Mouse (Mus musculus) liver, postnatal 0 days (tissue): ENCODE results near the gene Homer1. TPM values are rescaled to one million over a fixed set of nuclear protein-coding genes. Genes with fewer than 3 reads are reported as not detected.
A peak's percentile ranks its signal among the peaks of the same experiment; 100 is the strongest.

Source experiments
- ATAC-seq: fragments of 200-750 bp; cut with Nextera tagmentation; 2 replicates; pipeline ENCODE4 v1.8.0; 2017; ENCODE audit warnings: mild to moderate bottlenecking, moderate library complexity
- DNase-seq: peaks from one replicate; pipeline ENCODE4 v3.0.0-alpha.2; 2016
- H3K27ac ChIP-seq: fragments of 300-500 bp; sonication (generic); 2 replicates; pipeline ENCODE4 v1.5.1; 2014; ENCODE audit warnings: antibody characterized with exemption, moderate library complexity, mild to moderate bottlenecking, low read depth
- H3K27me3 ChIP-seq: fragments of 300-500 bp; sonication (generic); 2 replicates; pipeline ENCODE4 v1.6.1; 2014; ENCODE audit warnings: low read length, control low read depth, mixed read lengths; ENCODE audit not compliant: insufficient read depth
- H3K36me3 ChIP-seq: fragments of 300-500 bp; sonication (generic); replicated peaks from 2 replicates; pipeline ENCODE4 v1.6.1; 2014; ENCODE audit warnings: mild to moderate bottlenecking, control low read depth, low read length, moderate library complexity, mixed read lengths; ENCODE audit not compliant: insufficient read depth
- H3K4me1 ChIP-seq: fragments of 300-500 bp; sonication (generic); 2 replicates; pipeline ENCODE4 v1.6.1; 2014; ENCODE audit warnings: antibody characterized with exemption, mild to moderate bottlenecking, control low read depth; ENCODE audit not compliant: insufficient read depth
- H3K4me2 ChIP-seq: fragments of 300-500 bp; sonication (generic); 2 replicates; pipeline ENCODE4 v1.6.1; 2014; ENCODE audit warnings: low read depth, mild to moderate bottlenecking, low read length, moderate library complexity, mixed read lengths
- H3K4me3 ChIP-seq: fragments of 300-500 bp; sonication (generic); 2 replicates; pipeline ENCODE4 v1.5.1; 2014; ENCODE audit warnings: low read depth, low read length
- H3K9ac ChIP-seq: fragments of 300-500 bp; sonication (generic); replicated peaks from 2 replicates; pipeline ENCODE4 v1.6.1; 2014; ENCODE audit warnings: mild to moderate bottlenecking, moderate library complexity
- H3K9me3 ChIP-seq: fragments of 300-500 bp; sonication (generic); 2 replicates; pipeline ENCODE4 v1.6.1; 2016; ENCODE audit warnings: mild to moderate bottlenecking, control low read depth, low read length, mixed read lengths
- CTCF ChIP-seq: sonication (generic); IDR thresholded peaks from 2 replicates; pipeline ENCODE4 v1.5.1; 2016; ENCODE audit warnings: antibody characterized with exemption, low read depth
- EP300 ChIP-seq: IDR thresholded peaks from 2 replicates; pipeline ENCODE4 v1.6.1; 2016; ENCODE audit warnings: antibody characterized with exemption, low read depth, mild to moderate bottlenecking
- WGBS: fragments of 180-500 bp; shearing (Covaris S2); extraction: QIAGEN DNeasy Blood & Tissue Kit; methylation state at CpG from one replicate; pipeline ENCODE4 v1.1.7; 2014; ENCODE audit not compliant: insufficient replicate concordance; 5-methylcytosine and 5-hydroxymethylcytosine counted together
- polyA plus RNA-seq: library from polyadenylated mRNA; unstranded; fragments of >200 nt; fragmentation: Nextera tagmentation; extraction: Ambion mirVana; gene quantifications from 2 replicates; pipeline ENCODE4 v1.2.1, GENCODE M21; 2015

Homer1 gene
- 1.2 and 1.6 TPM in 2 replicates for polyA plus RNA-seq

GRCm38 (mm10) chr13:93299316-93299715 lies at the start of gene Homer1:
TSS of gene Homer1 (plus strand) at chr13:93299635.
- whole genome bisulfite sequencing = 86% methylated on average over 5 of the region's 5 CpGs
- Histone ChIP-seq H3K4me1 (peaks cover 8% of the 10 kb centered on the region), H3K36me3 (no peaks in the 10 kb centered on the region), H3K4me3 (no peak within 1 kb of the TSS), H3K4me2 (0 out of 2 replicates have a peak within 1 kb of the TSS, but pooled peaks have one; percentile 34), H3K9me3 (no peaks in the 10 kb centered on the region), H3K27me3 (no peaks in the 10 kb centered on the region), H3K9ac (no peak within 1 kb of the TSS), H3K27ac (no peak within 1 kb of the TSS)
- no peak for ATAC-seq
- DNase-seq = no peak
- TF ChIP-seq EP300 = no peak
- TF ChIP-seq CTCF = no peak

- no peak for DNase-seq
- no peak for TF ChIP-seq CTCF
- no peak for TF ChIP-seq EP300
- Histone ChIP-seq H3K9ac (no peak overlapping the region), H3K27me3 (no peaks in the 10 kb centered on the region), H3K4me2 (no peak overlapping the region), H3K9me3 (no peaks in the 10 kb centered on the region), H3K27ac (no peak overlapping the region), H3K4me3 (no peak overlapping the region), H3K36me3 (no peaks in the 10 kb centered on the region), H3K4me1 (no peaks in the 10 kb centered on the region)
- ATAC-seq = 0 out of 2 replicates have a peak, but pooled peaks have one; percentile 23
- WGBS = 60% methylated on average over 6 of the region's 6 CpGs
These were observed 47.7 kb upstream of the Homer1 start for GRCm38 (mm10) chr13:93251732-93252131.

DNA sequence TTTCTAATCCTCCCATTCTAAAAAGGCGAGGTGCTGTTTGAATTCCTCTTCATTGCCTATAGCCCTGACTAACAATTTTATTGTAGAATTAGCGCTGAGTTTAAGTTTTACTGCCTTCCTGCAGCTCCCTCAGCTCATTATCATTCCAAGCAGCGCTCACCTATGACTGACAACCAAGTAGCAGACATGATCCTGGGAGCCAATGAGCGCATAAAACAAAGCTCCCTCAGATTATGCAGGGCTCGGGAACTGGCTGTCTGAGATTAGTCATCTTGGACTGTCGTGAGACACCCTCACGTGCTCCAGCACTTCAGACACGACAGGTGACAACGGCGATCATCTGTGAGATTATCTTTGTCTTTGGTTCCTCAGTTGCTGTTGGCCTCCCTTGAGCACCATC lies 47.3 kb upstream of the Homer1 start:
- H3K9ac ChIP-seq = no peak overlapping the region
- no peaks in the 10 kb centered on the region for H3K4me1 ChIP-seq
- no peaks in the 10 kb centered on the region for H3K9me3 ChIP-seq
- no peaks in the 10 kb centered on the region for H3K27me3 ChIP-seq
- H3K4me3 ChIP-seq = no peak overlapping the region
- WGBS = 81% methylated on average over 10 of the region's 10 CpGs
- ATAC-seq = no peak
- no peak overlapping the region for H3K27ac ChIP-seq
- no peak for DNase-seq
- no peaks in the 10 kb centered on the region for H3K36me3 ChIP-seq
- no peak overlapping the region for H3K4me2 ChIP-seq
- no peak for TF ChIP-seq EP300
- TF ChIP-seq CTCF = no peak

DNA sequence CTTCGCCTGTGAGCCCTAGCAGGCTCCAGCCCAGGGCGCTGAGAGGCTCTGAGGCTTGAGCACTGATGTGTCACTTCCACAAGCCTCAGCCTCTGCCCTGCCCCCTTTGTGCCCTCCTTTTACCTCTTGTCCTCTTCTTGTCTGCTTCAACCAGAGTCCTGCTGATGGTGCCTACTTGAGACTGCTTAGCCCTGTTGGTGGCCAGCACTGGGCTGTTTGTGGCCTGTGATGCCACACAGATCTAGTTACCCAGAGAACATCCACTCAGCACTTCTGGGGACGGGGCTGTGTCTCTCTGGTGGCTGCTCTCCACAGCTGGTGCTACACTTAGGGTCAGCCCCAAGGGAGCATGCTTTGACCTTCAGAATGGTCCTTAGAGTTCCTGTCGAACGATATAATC lies 46.5 kb upstream of the Homer1 start:
- ATAC-seq (no peak), DNase-seq (no peak)
- no peak overlapping the region for H3K4me3 ChIP-seq
- H3K27ac ChIP-seq = no peak overlapping the region
- no peak overlapping the region for H3K9ac ChIP-seq
- H3K9me3 ChIP-seq = no peaks in the 10 kb centered on the region
- H3K4me1 ChIP-seq = no peaks in the 10 kb centered on the region
- no peak overlapping the region for H3K4me2 ChIP-seq
- 65% methylated on average over 5 of the region's 5 CpGs for WGBS
- no peaks in the 10 kb centered on the region for H3K27me3 ChIP-seq
- TF ChIP-seq EP300 = no peak
- TF ChIP-seq CTCF = no peak
- H3K36me3 ChIP-seq = no peaks in the 10 kb centered on the region

GRCm38 (mm10) chr13:93267151-93267550 lies 32.3 kb upstream of the Homer1 start:
- Histone ChIP-seq H3K27me3 (no peaks in the 10 kb centered on the region), H3K4me2 (no peak overlapping the region), H3K4me1 (no peaks in the 10 kb centered on the region), H3K27ac (no peak overlapping the region), H3K9me3 (no peaks in the 10 kb centered on the region), H3K9ac (no peak overlapping the region), H3K36me3 (no peaks in the 10 kb centered on the region), H3K4me3 (no peak overlapping the region)
- 70% methylated on average over 2 of the region's 2 CpGs for WGBS
- DNase-seq (no peak), ATAC-seq (no peak)
- TF ChIP-seq CTCF = no peak
- TF ChIP-seq EP300 = no peak

GRCm38 (mm10) chr13:93300581-93300980 lies 1.1 kb downstream of the Homer1 start:
- ATAC-seq = no peak
- 38% methylated on average over 5 of the region's 5 CpGs for WGBS
- H3K4me3 ChIP-seq = no peak overlapping the region
- TF ChIP-seq EP300 (no peak), CTCF (no peak)
- no peak overlapping the region for H3K9ac ChIP-seq
- no peak for DNase-seq
- H3K9me3 ChIP-seq = no peaks in the 10 kb centered on the region
- peaks cover 10% of the 10 kb centered on the region for H3K4me1 ChIP-seq
- no peaks in the 10 kb centered on the region for H3K36me3 ChIP-seq
- peak overlapping the region; percentile 34 for H3K4me2 ChIP-seq
- peak overlapping the region; percentile 12; the same call in 1 of the 2 replicates for H3K27ac ChIP-seq
- H3K27me3 ChIP-seq = no peaks in the 10 kb centered on the region

DNA sequence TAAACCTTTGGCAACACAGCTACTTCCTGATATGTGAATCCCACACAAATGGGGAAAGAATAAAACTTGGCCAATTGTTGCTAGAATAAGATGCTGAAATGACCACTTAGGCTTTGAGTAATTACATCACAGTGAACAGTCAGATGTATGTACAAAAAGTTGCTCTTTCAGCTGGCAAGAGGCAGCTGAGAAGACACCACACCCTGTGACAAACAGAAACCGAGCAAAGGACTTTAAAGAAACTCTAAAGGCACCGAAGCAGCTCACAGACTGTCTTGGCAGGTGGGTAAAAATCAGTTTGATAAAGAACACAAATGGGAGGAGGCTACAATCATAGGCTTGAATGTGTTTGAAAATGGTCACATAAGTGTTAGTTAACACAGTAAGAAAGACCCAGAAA lies 1.6 kb downstream of the Homer1 start:
- Histone ChIP-seq H3K9me3 (no peaks in the 10 kb centered on the region), H3K27ac (peak overlapping the region; percentile 12; the same call in 1 of the 2 replicates), H3K4me3 (no peak overlapping the region), H3K36me3 (no peaks in the 10 kb centered on the region), H3K4me1 (peaks cover 12% of the 10 kb centered on the region), H3K9ac (no peak overlapping the region), H3K27me3 (no peaks in the 10 kb centered on the region), H3K4me2 (peak overlapping the region; percentile 34)
- ATAC-seq (no peak), DNase-seq (no peak)
- WGBS = 32% methylated on average over 2 of the region's 2 CpGs
- no peak for TF ChIP-seq EP300
- TF ChIP-seq CTCF = no peak
